Mouse (Mus musculus): Measurements from ENCODE around the gene Slc25a1. TPM values are rescaled to one million over a fixed set of nuclear protein-coding genes. Genes with fewer than 3 reads are reported as not detected.
A peak's percentile ranks its signal among the peaks of the same experiment; 100 is the strongest.

Gene Slc25a1
- polyA plus RNA-seq, 1 experiment from 2014 or later = 108 TPM

DNA sequence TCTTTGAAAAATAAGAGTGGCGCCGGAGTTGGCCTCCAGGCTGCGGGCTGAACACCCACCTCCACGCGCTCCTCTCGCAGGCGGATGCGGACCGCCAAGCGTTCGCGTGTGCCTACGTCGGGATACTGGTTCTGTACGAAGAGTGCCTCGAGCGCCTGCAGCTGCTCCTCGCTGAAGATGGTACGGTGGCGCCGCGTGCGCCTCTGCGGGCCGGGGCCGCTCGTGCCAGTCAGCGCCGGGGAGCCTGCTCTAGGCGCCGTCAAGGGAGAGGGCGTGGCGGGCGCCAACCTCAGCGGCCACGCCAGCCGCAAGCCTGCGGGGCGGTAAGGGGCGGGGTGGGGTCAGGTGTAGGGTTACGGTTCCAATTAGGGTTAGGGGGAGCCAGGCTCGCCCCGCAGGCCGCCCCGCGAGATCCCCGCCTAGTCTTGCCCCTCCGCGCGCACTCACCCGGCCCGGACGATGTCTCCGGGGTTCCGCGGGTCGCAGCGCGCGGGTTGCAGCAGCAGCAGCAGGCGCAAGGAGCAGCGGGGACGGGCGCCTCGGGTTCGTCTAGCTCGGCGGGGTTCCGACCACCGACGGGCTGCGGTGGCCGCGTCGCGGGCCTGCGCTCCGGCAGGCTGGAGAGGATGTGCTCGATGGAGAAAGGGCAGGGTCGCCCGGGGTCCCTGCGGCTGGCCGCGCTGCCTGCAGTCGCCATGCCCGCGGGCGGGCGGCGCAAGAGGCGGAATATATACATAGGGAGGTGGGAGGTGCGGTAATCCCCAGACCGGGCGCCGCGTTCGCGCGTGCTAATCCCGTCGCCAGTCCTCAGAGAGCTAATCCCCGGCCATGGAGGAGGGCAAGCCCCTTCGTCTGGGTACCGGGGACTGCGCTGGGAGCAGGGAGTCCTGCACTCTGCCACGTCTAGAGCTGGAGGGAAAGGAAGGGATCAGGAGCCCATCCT, 13.4 kb downstream of the Slc25a1 start, which contains the start of gene Gsc2:
TSS of gene Gsc2 (minus strand) at position 753 of the 943 bp plus-strand sequence.
- whole genome bisulfite sequencing = under 1% methylated on average over 104 of the region's 106 CpGs
- H3K9me3 ChIP-seq = no peaks in the 10 kb centered on the region
- H3K4me1 ChIP-seq = peaks cover 20% of the 10 kb centered on the region
- peaks cover 70% of the 10 kb centered on the region for H3K27me3 ChIP-seq
- H3K9ac ChIP-seq = peak within 1 kb of the TSS; percentile 49
- no peaks in the 10 kb centered on the region for H3K36me3 ChIP-seq (replicated peaks)
- H3K4me2 ChIP-seq = peak within 1 kb of the TSS; percentile 58
- peak within 1 kb of the TSS; percentile 38 for H3K4me3 ChIP-seq (replicated peaks)
- no peak for ATAC-seq (ENCODE audit: low FRiP score)
- H3K27ac ChIP-seq = no peak within 1 kb of the TSS

DNA sequence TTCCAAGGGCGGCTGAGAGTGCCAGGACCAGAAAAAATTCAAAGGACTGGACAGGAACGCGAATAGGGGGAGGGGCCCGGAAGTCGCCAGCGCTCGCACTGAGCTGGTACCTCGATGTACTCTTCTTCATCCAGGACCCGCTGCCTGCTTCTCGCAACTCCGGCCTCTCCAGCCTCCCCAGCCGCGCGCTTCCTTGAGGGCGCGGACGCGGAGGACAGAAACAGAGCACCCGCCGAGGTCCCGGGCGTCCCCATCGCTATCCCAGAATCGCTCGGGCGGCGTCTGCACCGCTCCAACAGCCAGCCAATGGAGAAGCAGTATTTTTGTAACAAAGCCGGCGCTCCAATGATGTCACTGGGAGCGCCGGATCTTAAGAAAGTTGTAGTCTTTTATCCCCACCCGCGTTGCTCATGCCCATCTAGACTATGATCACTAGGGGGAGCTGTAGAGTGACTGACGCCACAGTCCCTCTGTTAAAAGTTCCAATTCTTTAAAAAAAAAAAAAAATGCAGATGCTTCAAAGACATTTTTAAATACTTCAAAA, 16.9 kb downstream of the Slc25a1 start, which contains the start of gene Ess2:
TSS of gene Ess2 (minus strand) at position 297 of the 544 bp plus-strand sequence.
- H3K9ac ChIP-seq = peak within 1 kb of the TSS; percentile 80
- H3K4me1 ChIP-seq = peaks cover 20% of the 10 kb centered on the region
- ATAC-seq (ENCODE audit: low FRiP score) = peak; percentile 95
- 0 out of 2 replicates have a peak within 1 kb of the TSS, but pooled peaks have one; percentile 27 for H3K27ac ChIP-seq
- peak within 1 kb of the TSS; percentile 95 for H3K4me2 ChIP-seq
- H3K36me3 ChIP-seq (replicated peaks) = peaks cover 33% of the 10 kb centered on the region
- H3K9me3 ChIP-seq = no peaks in the 10 kb centered on the region
- peak within 1 kb of the TSS; percentile 65 for H3K4me3 ChIP-seq (replicated peaks)
- WGBS = under 1% methylated on average over 35 of the region's 35 CpGs
- H3K27me3 ChIP-seq = peaks cover 45% of the 10 kb centered on the region

DNA sequence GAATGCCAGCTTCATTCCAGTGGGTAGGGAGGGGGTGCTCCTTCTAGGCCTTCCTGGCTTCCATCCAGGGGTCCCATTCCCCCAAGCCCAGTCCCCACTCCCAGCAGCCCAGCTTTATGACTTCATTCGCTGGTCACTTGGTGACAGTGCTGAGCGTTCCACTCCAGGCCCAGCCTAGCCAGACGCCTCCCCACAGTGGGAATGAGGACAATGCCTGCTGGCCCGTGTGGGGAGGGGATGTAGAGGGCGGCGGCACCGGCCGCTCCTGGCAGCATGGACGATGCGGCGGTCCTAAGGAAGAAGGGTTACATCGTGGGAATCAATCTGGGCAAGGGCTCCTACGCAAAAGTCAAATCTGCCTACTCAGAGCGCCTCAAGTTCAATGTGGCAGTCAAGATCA, 29.6 kb downstream of the Slc25a1 start, which contains the start of the genes Dgcr2 and Tssk2:
TSS of gene Dgcr2 (minus strand) at position 101 of the 400 bp plus-strand sequence.
TSS of gene Tssk2 (plus strand) at position 176 of the 400 bp plus-strand sequence.
- Histone ChIP-seq H3K9me3 (no peaks in the 10 kb centered on the region), H3K4me2 (no peak within 1 kb of the TSS), H3K27ac (no peak within 1 kb of the TSS), H3K36me3 (replicated peaks) (peaks cover 57% of the 10 kb centered on the region), H3K4me3 (replicated peaks) (no peak within 1 kb of the TSS), H3K27me3 (no peaks in the 10 kb centered on the region; the same call in 1 of the 2 replicates), H3K4me1 (no peaks in the 10 kb centered on the region), H3K9ac (no peak within 1 kb of the TSS)
- 94% methylated on average over 14 of the region's 14 CpGs for WGBS
- no peak for ATAC-seq (ENCODE audit: low FRiP score)

DNA sequence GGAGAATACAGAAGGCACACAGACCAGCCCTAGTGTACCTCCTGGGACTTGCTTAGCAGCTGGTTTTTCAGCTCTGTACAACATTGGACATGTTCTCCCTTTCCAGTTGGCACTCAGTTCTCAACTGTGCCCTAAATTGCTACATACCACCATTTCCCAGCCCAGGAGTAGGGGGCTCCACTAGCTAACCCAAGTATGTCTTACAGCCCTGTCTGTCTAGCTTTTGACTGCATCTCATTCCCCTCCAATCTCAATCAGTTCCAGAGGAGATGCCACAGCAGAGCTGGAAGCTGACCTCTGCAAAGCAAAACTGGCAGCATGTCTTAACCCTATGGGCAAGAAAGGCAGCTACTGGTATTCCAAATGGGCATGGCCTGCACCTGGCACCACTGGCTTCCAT, 31.9 kb downstream of the Slc25a1 start:
- Histone ChIP-seq H3K36me3 (replicated peaks) (peaks cover 34% of the 10 kb centered on the region), H3K27ac (no peak overlapping the region), H3K9ac (no peak overlapping the region), H3K27me3 (no peaks in the 10 kb centered on the region; the same call in 1 of the 2 replicates), H3K4me3 (replicated peaks) (no peak overlapping the region), H3K4me2 (no peak overlapping the region), H3K4me1 (peaks cover 8% of the 10 kb centered on the region), H3K9me3 (no peaks in the 10 kb centered on the region)
- ATAC-seq (ENCODE audit: low FRiP score) = no peak

DNA sequence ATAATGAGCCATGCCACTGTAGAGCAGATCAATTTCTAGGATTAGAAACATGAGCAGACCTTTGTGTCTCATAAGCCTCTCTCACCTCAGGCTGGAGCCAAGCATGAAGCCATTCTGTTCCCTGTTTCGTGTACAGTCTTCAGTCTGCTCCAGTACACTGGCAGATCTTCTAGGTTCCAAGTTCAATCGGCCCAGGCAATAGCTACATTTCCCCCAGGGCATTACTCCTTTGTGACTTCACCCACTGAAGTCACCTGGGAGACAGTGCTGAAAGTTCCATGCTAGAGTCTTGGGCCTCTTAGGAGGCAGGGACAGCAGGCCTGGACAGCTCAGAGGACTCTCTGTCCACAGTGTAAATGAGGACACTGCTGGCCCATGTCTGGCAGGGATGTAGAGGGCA, 34.1 kb downstream of the Slc25a1 start, which contains the start of gene Tssk1:
TSS of gene Tssk1 (plus strand) at position 301 of the 400 bp plus-strand sequence.
- Histone ChIP-seq H3K9me3 (no peaks in the 10 kb centered on the region), H3K9ac (no peak within 1 kb of the TSS), H3K4me1 (peaks cover 22% of the 10 kb centered on the region), H3K27ac (no peak within 1 kb of the TSS), H3K36me3 (replicated peaks) (peaks cover 12% of the 10 kb centered on the region), H3K4me3 (replicated peaks) (no peak within 1 kb of the TSS), H3K4me2 (no peak within 1 kb of the TSS), H3K27me3 (no peaks in the 10 kb centered on the region; the same call in 1 of the 2 replicates)
- WGBS = 85% methylated on average over 2 of the region's 2 CpGs
- no peak for ATAC-seq (ENCODE audit: low FRiP score)

DNA sequence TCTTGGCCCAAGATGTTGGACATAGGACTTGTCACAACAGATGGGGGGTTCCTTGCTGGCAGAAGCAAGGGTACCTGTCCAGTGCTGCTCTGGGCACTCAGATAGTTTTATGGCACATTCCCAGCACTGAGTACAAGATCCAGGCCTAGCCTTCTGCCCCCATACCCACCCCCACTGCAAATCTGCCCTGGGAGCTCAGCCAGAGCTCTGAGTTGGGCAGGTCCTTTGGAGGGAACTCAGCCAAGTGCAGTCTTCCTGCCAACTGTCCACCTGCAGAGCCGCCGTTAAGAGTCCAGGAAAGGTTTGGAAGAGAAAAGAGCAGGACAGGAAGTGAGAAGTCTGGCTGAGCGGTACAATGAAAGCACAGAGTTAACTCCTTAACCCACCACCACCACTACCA, 35.4 kb downstream of the Slc25a1 start:
- H3K4me2 ChIP-seq = no peak overlapping the region
- H3K27ac ChIP-seq = no peak overlapping the region
- 89% methylated on average over 3 of the region's 3 CpGs for WGBS
- H3K4me3 ChIP-seq (replicated peaks) = no peak overlapping the region
- ATAC-seq (ENCODE audit: low FRiP score) = no peak
- H3K27me3 ChIP-seq = no peaks in the 10 kb centered on the region; the same call in 1 of the 2 replicates
- H3K9me3 ChIP-seq = no peaks in the 10 kb centered on the region
- H3K9ac ChIP-seq = no peak overlapping the region
- H3K4me1 ChIP-seq = peaks cover 22% of the 10 kb centered on the region
- H3K36me3 ChIP-seq (replicated peaks) = no peaks in the 10 kb centered on the region

DNA sequence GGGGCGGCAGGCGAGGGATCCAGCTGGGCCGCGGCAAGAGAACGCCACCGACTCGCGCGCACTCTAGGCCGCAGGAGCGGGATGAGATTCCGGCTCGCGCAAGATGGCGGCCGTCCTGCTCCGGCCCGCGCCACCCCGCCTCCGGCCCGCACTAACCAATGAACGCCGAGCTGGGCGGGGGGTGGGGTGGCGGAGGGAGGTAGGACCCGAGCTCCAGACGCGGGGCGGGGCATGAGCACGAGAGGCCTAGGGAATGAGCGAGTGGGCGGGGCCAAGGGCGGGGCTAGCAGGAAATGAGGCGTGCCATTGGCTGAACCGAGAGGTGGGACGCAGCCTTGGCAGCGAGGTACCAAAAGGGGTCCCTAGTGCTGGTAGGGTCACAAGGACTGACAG, 36.5 kb downstream of the Slc25a1 start, which contains the start of gene Gm20518:
TSS of gene Gm20518 (minus strand) at position 105 of the 393 bp plus-strand sequence.
- Histone ChIP-seq H3K27me3 (no peaks in the 10 kb centered on the region; the same call in 1 of the 2 replicates), H3K9ac (peak within 1 kb of the TSS; percentile 98), H3K9me3 (no peaks in the 10 kb centered on the region), H3K4me2 (peak within 1 kb of the TSS; percentile 82), H3K4me3 (replicated peaks) (peak within 1 kb of the TSS; percentile 93), H3K36me3 (replicated peaks) (no peaks in the 10 kb centered on the region), H3K27ac (peak within 1 kb of the TSS; percentile 95), H3K4me1 (peaks cover 26% of the 10 kb centered on the region)
- peak; percentile 98 for ATAC-seq (ENCODE audit: low FRiP score)
- 1% methylated on average over 29 of the region's 38 CpGs for WGBS

DNA sequence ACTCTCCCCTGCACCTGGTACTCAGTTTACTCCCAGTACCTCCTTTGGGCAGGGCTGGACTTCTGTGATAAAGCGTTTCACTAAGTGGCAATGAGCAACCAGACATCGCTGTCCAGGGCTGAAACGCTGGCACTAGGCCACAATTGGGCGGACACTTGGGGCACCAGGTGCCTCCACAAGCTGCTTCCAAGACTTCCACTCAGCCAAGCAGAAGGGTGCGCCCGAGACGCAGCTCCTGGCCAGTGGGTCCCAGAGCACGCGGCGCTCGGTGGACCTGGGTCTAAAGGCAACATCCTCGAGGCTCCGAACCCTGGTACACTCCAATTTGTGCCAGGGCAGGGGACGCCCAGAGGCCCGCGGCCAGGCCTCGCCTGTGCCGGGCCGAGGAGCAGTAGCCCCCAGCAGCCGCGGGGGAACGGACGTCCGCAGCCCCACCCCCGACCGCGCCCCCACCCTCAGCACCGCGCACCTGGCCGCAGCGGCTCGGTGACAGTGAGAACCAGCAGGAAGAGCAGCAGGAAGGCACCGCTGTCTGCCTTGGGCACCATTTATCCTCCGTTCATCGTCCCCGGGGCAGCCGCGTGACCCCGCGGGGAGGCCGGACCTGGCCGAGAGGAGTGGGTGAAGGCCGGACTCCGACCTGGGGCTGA, 37.0 kb downstream of the Slc25a1 start:
- Histone ChIP-seq H3K27me3 (no peaks in the 10 kb centered on the region; the same call in 1 of the 2 replicates), H3K9me3 (no peaks in the 10 kb centered on the region), H3K9ac (peak overlapping the region; percentile 98), H3K27ac (peak overlapping the region; percentile 95), H3K4me2 (peak overlapping the region; percentile 82), H3K4me3 (replicated peaks) (peak overlapping the region; percentile 93), H3K36me3 (replicated peaks) (0 out of 2 replicates have a peak, but pooled peaks cover 2% of the 10 kb centered on the region), H3K4me1 (peaks cover 29% of the 10 kb centered on the region)
- WGBS = under 1% methylated on average over 44 of the region's 44 CpGs
- ATAC-seq (ENCODE audit: low FRiP score) = peak; percentile 65; the same call in 1 of the 2 replicates

DNA sequence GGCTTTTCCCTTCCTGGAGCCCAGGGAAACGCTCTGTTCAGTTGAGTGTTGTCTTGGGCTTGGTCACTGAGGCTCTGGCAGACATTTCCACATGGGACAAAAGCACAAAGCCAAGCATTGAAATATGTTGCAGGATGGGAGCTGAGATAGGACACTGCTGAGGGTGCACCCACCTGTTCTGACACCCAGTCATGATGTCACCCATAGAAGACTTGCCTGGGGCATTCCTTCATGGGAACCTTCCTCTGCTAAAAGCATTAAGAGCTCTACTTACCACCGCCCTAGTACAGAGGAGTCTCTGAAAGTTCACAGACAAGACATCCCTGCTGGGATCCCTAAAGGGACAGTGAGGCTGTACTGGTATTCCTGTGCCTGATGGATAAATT, 37.7 kb downstream of the Slc25a1 start:
- no peaks in the 10 kb centered on the region for H3K27me3 ChIP-seq
- H3K4me2 ChIP-seq = peak overlapping the region; percentile 82
- no peak for ATAC-seq (ENCODE audit: low FRiP score)
- peaks cover 34% of the 10 kb centered on the region for H3K4me1 ChIP-seq
- no peaks in the 10 kb centered on the region for H3K9me3 ChIP-seq
- H3K4me3 ChIP-seq (replicated peaks) = peak overlapping the region; percentile 93
- 0 out of 2 replicates have a peak, but pooled peaks cover 4% of the 10 kb centered on the region for H3K36me3 ChIP-seq (replicated peaks)
- H3K27ac ChIP-seq = no peak overlapping the region
- H3K9ac ChIP-seq = peak overlapping the region; percentile 98
- 59% methylated on average over 2 of the region's 2 CpGs for WGBS

DNA sequence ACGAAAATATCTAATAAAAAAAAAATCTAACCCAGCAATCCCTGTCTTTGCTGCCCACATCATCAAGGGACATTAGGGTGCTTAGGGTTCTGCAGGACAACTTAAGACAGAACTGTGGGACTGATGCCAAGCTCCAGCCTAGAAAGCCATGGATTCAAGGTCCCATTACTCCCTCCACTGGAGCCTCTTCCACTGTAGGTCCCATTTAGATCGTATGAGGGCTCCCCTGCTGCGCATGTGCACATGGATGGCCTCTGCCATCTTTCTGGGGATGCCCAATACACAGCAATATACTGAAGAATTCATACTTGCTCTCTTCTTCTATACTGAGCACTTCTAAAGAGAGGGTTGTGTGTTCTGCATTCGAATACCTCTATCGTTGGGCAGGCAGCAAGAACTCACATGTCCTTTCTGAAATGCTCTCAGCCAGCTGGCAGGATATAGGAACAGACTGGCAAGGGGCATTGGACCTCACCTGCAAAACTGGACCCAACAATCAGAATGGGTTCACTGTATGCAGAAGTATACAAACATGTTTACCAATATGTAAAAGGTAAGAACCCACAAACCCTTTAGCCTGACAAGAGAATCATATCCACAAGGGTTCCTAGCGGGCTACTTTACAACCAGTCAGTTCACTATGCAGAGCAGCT, 38.2 kb downstream of the Slc25a1 start:
- H3K27me3 ChIP-seq = no peaks in the 10 kb centered on the region
- peak overlapping the region; percentile 93 for H3K4me3 ChIP-seq (replicated peaks)
- no peak for ATAC-seq (ENCODE audit: low FRiP score)
- H3K27ac ChIP-seq = no peak overlapping the region
- H3K4me1 ChIP-seq = peaks cover 34% of the 10 kb centered on the region
- no peaks in the 10 kb centered on the region for H3K9me3 ChIP-seq
- peaks cover 4% of the 10 kb centered on the region; the same call in 1 of the 2 replicates for H3K36me3 ChIP-seq (replicated peaks)
- H3K4me2 ChIP-seq = peak overlapping the region; percentile 82
- WGBS = 82% methylated on average over 6 of the region's 6 CpGs
- peak overlapping the region; percentile 98 for H3K9ac ChIP-seq

DNA sequence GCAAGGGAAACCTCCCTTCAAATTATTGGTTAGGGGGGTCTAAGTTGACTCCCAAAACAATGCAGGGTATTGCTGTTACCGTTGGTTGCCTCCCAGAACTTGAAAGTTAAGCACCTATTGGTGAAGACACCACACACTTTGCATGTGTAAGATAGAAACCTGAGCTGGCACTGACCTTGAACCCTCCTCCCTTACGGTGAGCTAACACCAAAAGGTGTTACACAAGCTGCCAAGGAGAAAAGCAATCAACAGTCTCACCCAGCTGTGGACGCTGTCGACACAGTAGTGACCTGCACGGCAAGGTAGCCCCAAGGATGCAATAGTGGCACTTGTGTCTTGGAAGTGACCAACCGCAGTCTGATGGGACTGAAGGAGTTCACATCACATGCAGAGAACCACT, 43.9 kb downstream of the Slc25a1 start:
- no peak for ATAC-seq (ENCODE audit: low FRiP score)
- Histone ChIP-seq H3K4me1 (peaks cover 12% of the 10 kb centered on the region), H3K27ac (no peak overlapping the region), H3K4me2 (no peak overlapping the region), H3K9ac (no peak overlapping the region), H3K9me3 (no peaks in the 10 kb centered on the region), H3K27me3 (no peaks in the 10 kb centered on the region), H3K36me3 (replicated peaks) (peaks cover 30% of the 10 kb centered on the region), H3K4me3 (replicated peaks) (no peak overlapping the region)
- whole genome bisulfite sequencing = 97% methylated on average over 6 of the region's 6 CpGs
